Mouse (Mus musculus): ENCODE measurements around the gene Sdr42e1.
A peak's percentile ranks its signal among the peaks of the same experiment; 100 is the strongest.

- TF ChIP-seq EP300 (IDR thresholded peaks at IDR 0.05; ENCODE audit: insufficient read depth, low read depth, low read length) (no peak), CTCF (IDR thresholded peaks at IDR 0.05) (peak; percentile 88)
Measured at GRCm38 (mm10) chr8:117646020-117646419, 27.5 kb downstream of the Sdr42e1 start.

Data from heart, adult 2 months (tissue).